Mouse (Mus musculus) E14TG2a.4 (cell line): ENCODE data around the gene Ifngr2.

Experiments used
- H3K27me3 ChIP-seq: 2 replicates; pipeline ENCODE4 v1.6.1; 2014; ENCODE audit warnings: low read length, control low read depth; ENCODE audit not compliant: insufficient read depth
- H3K36me3 ChIP-seq: 2 replicates; pipeline ENCODE4 v1.6.1; 2014; ENCODE audit warnings: low read length, control low read depth; ENCODE audit not compliant: insufficient read depth
- H3K4me1 ChIP-seq: replicated peaks from 2 replicates; pipeline ENCODE4 v1.6.1; 2014; ENCODE audit warnings: low read depth, low read length, control low read depth
- H3K4me3 ChIP-seq: replicated peaks from 2 replicates; pipeline ENCODE4 v1.5.1; 2014; ENCODE audit warnings: mild to moderate bottlenecking, low read length
- H3K9me3 ChIP-seq: 2 replicates; pipeline ENCODE4 v1.6.1; 2014; ENCODE audit warnings: low read length, control low read depth
- CTCF ChIP-seq: conservative IDR thresholded peaks from 2 replicates; pipeline ENCODE4 v1.5.1; 2014; ENCODE audit warnings: low read length
- NANOG ChIP-seq: IDR thresholded peaks from 2 replicates; pipeline ENCODE4 v1.6.1; 2014; ENCODE audit warnings: borderline replicate concordance, low read length, mixed read lengths
- POU5F1 ChIP-seq: IDR thresholded peaks from 2 replicates; pipeline ENCODE4 v1.6.1; 2014; ENCODE audit warnings: low read length, borderline replicate concordance

Ifngr2 gene

DNA sequence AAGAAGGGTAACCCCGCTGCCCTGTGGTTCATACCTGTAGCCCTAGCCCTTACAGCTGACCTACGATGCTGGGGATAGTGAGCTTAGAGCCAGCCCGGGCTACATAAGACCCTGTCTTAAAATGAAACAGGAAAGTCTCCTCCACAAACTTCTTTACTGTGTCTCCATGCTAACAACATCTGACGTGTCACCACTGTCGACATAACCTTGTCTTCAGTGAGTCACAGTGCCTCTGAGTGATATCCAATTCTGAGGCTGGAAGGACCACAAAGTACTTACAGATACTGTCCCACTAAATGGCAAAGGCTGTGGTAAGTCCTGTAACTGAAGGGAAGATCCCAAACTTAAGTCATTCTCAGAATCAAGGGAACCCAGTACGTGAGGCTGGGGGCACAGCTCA, 39.4 kb downstream of the Ifngr2 start:
- no peak for TF ChIP-seq NANOG
- no peak for TF ChIP-seq CTCF
- no peak for TF ChIP-seq POU5F1
- H3K36me3 ChIP-seq: peaks cover 26% of the 10 kb centered on the region
- H3K4me3 ChIP-seq: no peak overlapping the region
- H3K4me1 ChIP-seq: peaks cover 25% of the 10 kb centered on the region
- no peaks in the 10 kb centered on the region for H3K27me3 ChIP-seq
- no peaks in the 10 kb centered on the region for H3K9me3 ChIP-seq

DNA sequence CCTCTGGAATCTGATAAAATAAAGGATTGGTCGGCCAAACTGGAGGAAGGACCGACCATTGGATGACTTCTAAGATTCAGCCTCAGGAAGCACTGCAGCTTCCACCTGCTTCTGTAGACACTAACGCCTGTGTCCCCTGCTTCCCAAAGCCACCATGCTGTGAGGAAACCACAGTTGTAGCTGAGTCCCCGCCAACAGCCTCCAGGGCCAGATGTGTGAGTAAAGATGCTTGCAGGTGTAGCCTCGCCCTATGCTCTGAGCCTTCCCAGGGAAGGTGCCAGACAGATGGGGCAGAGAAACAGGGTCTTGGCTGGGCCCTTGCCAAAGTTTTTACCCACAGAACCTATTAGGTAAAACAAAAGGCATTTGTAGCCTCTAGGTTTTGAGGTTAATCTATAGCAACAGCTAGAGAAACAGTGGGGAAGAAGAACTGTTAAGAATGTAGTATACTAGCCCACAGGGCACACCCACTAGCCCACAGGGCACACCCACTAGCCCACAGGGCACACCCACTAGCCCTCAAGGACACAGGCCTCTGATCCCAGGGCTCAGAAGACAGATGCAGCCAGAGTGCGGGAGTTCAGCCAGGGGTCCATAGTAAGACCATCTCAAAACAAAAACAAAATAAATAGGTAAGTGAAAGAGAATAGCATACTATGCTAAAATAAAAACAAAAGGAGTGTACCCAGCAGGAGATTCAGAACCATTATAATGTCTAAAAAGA, 41.0 kb downstream of the Ifngr2 start:
- peaks cover 27% of the 10 kb centered on the region for H3K36me3 ChIP-seq
- H3K9me3 ChIP-seq: no peaks in the 10 kb centered on the region
- H3K4me1 ChIP-seq: peaks cover 40% of the 10 kb centered on the region
- no peak for TF ChIP-seq NANOG
- H3K27me3 ChIP-seq: no peaks in the 10 kb centered on the region
- no peak overlapping the region for H3K4me3 ChIP-seq

DNA sequence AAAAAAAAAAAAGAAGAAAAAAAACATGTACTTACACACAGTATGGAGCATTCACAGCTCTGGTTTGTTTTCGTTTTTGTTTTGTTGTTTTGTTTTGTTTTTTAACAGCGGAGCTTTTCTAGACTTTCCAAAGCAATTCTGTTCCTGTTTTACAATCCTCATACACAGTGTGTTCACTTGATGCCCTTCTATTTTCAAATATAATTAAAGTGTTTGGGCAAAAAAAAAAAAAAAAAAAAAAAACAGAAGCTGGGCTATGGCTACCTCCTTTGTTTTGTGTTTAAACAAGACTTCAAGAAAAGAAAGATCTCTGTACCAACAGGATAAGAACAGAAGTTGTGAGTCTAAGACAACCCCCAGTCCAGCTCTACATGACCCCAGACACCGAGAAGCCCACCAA, 41.8 kb downstream of the Ifngr2 start:
- Histone ChIP-seq H3K27me3 (no peaks in the 10 kb centered on the region), H3K4me1 (peaks cover 42% of the 10 kb centered on the region), H3K9me3 (no peaks in the 10 kb centered on the region), H3K4me3 (no peak overlapping the region), H3K36me3 (peaks cover 29% of the 10 kb centered on the region)
- TF ChIP-seq POU5F1 (no peak), NANOG (no peak), CTCF (no peak)

DNA sequence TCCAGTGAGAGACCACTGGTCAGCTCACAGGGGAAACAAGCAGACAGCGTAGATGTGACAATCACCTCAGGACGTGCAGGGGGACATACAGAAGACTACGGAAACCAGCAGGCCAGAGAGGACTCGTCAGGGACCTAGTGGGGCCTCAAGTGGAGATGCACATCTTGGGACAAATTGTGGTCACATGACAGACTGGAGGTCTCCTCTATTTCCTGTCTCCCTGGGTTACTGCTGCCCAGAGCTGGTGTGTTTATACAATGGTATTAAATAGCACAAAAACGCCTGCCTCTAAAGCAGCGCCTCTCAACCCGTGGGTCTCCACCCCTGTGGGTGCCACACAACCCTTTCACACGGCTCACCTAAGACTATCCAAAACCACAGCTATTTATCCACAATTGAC, 45.3 kb downstream of the Ifngr2 start:
- Histone ChIP-seq H3K4me1 (peaks cover 52% of the 10 kb centered on the region), H3K27me3 (peaks cover 9% of the 10 kb centered on the region), H3K36me3 (peaks cover 17% of the 10 kb centered on the region), H3K4me3 (no peak overlapping the region), H3K9me3 (no peaks in the 10 kb centered on the region)
- TF ChIP-seq NANOG (no peak), CTCF (no peak), POU5F1 (no peak)

- peaks cover 47% of the 10 kb centered on the region for H3K4me1 ChIP-seq
- H3K4me3 ChIP-seq: no peak overlapping the region
- no peak for TF ChIP-seq POU5F1
- TF ChIP-seq CTCF: no peak
- H3K9me3 ChIP-seq: no peaks in the 10 kb centered on the region
- H3K36me3 ChIP-seq: peaks cover 17% of the 10 kb centered on the region
- H3K27me3 ChIP-seq: peaks cover 12% of the 10 kb centered on the region
These were observed 46.4 kb downstream of the Ifngr2 start for GRCm38 (mm10) chr16:91593262-91593661.

GRCm38 (mm10) chr16:91595076-91595475, 48.2 kb downstream of the Ifngr2 start:
- Histone ChIP-seq H3K27me3 (peaks cover 18% of the 10 kb centered on the region), H3K9me3 (no peaks in the 10 kb centered on the region), H3K36me3 (peaks cover 17% of the 10 kb centered on the region), H3K4me3 (no peak overlapping the region), H3K4me1 (peaks cover 44% of the 10 kb centered on the region)
- TF ChIP-seq CTCF (no peak), NANOG (no peak), POU5F1 (no peak)

DNA sequence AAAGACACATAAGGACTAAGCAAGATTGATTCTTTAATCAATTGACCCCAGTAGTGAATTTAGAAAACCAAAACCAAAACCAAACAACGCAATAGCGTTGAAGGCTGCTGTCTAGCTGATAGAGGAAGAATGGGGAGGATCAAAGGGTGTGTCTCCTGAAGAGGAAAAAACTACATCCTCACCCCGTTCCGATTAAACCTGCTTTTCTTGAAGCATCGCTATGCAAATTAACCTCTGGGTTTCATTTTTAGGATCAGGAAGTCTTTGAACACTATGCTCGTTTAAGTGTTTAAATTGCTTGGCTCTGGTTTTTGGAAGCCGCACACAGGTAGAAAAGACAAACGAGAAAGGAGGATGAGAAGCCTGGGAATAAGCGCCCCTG, 49.5 kb downstream of the Ifngr2 start:
- peaks cover 19% of the 10 kb centered on the region for H3K27me3 ChIP-seq
- H3K4me1 ChIP-seq: peaks cover 31% of the 10 kb centered on the region
- no peaks in the 10 kb centered on the region for H3K9me3 ChIP-seq
- H3K36me3 ChIP-seq: peaks cover 17% of the 10 kb centered on the region
- TF ChIP-seq NANOG (no peak), POU5F1 (no peak), CTCF (no peak)
- H3K4me3 ChIP-seq: peak overlapping the region; percentile 89

- H3K27me3 ChIP-seq: peaks cover 23% of the 10 kb centered on the region
- H3K9me3 ChIP-seq: no peaks in the 10 kb centered on the region
- peak overlapping the region; percentile 89 for H3K4me3 ChIP-seq
- peaks cover 17% of the 10 kb centered on the region for H3K36me3 ChIP-seq
- TF ChIP-seq CTCF (no peak), POU5F1 (no peak), NANOG (no peak)
- H3K4me1 ChIP-seq: peaks cover 25% of the 10 kb centered on the region
These were observed 50.2 kb downstream of the Ifngr2 start for GRCm38 (mm10) chr16:91596779-91597671.
